Mouse (Mus musculus) neural tube, embryonic 12.5 days (tissue): ENCODE measurements around the gene Fgf2. TPM values are rescaled to one million over a fixed set of nuclear protein-coding genes. Genes with fewer than 3 reads are reported as not detected.
A peak's percentile ranks its signal among the peaks of the same experiment; 100 is the strongest.

Source experiments
- ATAC-seq: fragments of 200-750 bp; cut with Nextera tagmentation; 2 replicates; pipeline ENCODE4 v1.8.0; 2017; ENCODE audit warnings: low read depth, mild to moderate bottlenecking, moderate TSS enrichment, moderate library complexity; ENCODE audit not compliant: low FRiP score
- H3K27ac ChIP-seq: fragments of 300-500 bp; sonication (generic); 2 replicates; pipeline ENCODE4 v1.5.1; 2016
- H3K27me3 ChIP-seq: fragments of 300-500 bp; sonication (generic); replicated peaks from 2 replicates; pipeline ENCODE4 v1.6.1; 2016; ENCODE audit warnings: mild to moderate bottlenecking
- H3K36me3 ChIP-seq: fragments of 300-500 bp; sonication (generic); 2 replicates; pipeline ENCODE4 v1.6.1; 2016; ENCODE audit warnings: mild to moderate bottlenecking
- H3K4me1 ChIP-seq: fragments of 300-500 bp; sonication (generic); 2 replicates; pipeline ENCODE4 v1.6.1; 2016
- H3K4me2 ChIP-seq: fragments of 300-500 bp; sonication (generic); replicated peaks from 2 replicates; pipeline ENCODE4 v1.6.1; 2016; ENCODE audit warnings: mild to moderate bottlenecking
- H3K4me3 ChIP-seq: fragments of 300-500 bp; sonication (generic); 2 replicates; pipeline ENCODE4 v1.5.1; 2016
- H3K9ac ChIP-seq: fragments of 300-500 bp; sonication (generic); 2 replicates; pipeline ENCODE4 v1.6.1; 2016; ENCODE audit warnings: mild to moderate bottlenecking
- H3K9me3 ChIP-seq: fragments of 300-500 bp; sonication (generic); 2 replicates; pipeline ENCODE4 v1.6.1; 2016; ENCODE audit warnings: mild to moderate bottlenecking
- WGBS: fragments of 180-500 bp; shearing (Covaris S2); methylation state at CpG from one replicate; pipeline ENCODE4 v1.1.7; 2016; 5-methylcytosine and 5-hydroxymethylcytosine counted together
- polyA plus RNA-seq: library from polyadenylated mRNA; unstranded; fragments of >200 nt; fragmentation: Nextera tagmentation; extraction: Ambion mirVana; gene quantifications from 2 replicates; pipeline ENCODE4 v1.2.1, GENCODE M21; 2016

The Fgf2 gene
- polyA plus RNA-seq, result 0.39 and 0.46 TPM in 2 replicates

DNA sequence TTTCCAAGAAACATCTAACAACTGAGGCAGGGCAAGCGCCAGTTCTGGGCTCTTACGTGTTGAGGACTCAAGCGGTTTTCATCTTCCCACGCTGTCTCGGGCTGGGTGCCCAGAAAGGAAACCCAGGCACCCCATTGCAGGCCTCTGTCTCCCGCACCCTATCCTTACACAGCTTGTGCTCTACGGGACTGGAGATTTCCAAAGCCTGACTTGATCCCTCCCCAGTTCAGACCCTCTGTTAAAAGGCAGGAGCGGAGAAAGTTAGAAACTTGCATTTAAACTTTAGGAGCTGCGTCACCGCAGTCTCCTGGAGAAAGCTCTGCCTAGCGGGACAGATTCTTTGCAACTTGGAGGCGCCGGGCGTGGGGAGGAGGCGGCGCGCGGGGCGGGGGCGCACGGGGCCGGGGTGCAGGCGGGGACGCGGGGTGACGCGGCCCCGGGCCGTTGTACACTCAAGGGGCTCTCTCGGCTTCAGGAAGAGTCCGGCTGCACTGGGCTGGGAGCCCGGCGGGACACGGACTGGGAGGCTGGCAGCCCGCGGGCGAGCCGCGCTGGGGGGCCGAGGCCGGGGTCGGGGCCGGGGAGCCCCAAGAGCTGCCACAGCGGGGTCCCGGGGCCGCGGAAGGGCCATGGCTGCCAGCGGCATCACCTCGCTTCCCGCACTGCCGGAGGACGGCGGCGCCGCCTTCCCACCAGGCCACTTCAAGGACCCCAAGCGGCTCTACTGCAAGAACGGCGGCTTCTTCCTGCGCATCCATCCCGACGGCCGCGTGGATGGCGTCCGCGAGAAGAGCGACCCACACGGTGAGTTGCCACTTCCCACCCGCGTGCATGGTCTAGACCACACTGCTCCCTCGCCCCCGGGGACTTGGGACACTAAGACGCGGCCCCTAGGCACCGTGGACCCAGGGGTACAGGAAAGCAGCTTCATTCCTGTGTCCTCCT is at the start of gene Fgf2:
Gene Fgf2, plus strand, starts transcription at position 126 of the 945 bp plus-strand sequence.
- H3K4me1 ChIP-seq, result peaks cover 5% of the 10 kb centered on the region; the same call in 1 of the 2 replicates
- H3K9me3 ChIP-seq, result no peaks in the 10 kb centered on the region
- under 1% methylated on average over 75 of the region's 75 CpGs for WGBS
- ATAC-seq, result peak; percentile 84
- peak within 1 kb of the TSS; percentile 100 for H3K4me2 ChIP-seq
- peaks cover 32% of the 10 kb centered on the region for H3K27me3 ChIP-seq
- peak within 1 kb of the TSS; percentile 69 for H3K4me3 ChIP-seq
- peak within 1 kb of the TSS; percentile 75 for H3K9ac ChIP-seq
- H3K36me3 ChIP-seq, result no peaks in the 10 kb centered on the region
- no peak within 1 kb of the TSS for H3K27ac ChIP-seq

DNA sequence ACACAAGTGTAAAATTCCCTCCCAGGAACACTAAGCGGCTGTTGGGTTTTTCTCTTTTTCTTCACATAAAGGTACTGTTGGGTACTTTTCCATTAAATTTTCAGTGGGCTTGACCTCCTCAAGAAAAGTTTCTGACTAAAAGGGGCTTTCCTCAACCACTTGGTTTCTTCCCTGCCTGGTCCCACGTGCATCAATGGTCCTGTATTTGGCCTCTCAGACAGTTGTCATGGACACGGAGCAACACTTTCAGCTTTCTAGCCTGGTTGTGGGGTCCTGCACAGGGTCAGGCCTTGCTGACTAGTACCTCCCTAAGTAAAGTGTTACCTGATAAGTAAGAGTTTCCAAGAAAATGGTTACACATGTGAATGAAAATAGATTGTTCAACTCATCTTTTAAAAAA is 48.7 kb upstream of the Fgf2 start:
- H3K4me3 ChIP-seq, result no peak overlapping the region
- WGBS, result 77% methylated on average over 3 of the region's 3 CpGs
- no peaks in the 10 kb centered on the region for H3K9me3 ChIP-seq
- H3K4me1 ChIP-seq, result no peaks in the 10 kb centered on the region
- no peak overlapping the region for H3K27ac ChIP-seq
- no peak overlapping the region for H3K4me2 ChIP-seq
- no peaks in the 10 kb centered on the region for H3K36me3 ChIP-seq
- no peak for ATAC-seq
- H3K9ac ChIP-seq, result no peak overlapping the region
- no peaks in the 10 kb centered on the region for H3K27me3 ChIP-seq

DNA sequence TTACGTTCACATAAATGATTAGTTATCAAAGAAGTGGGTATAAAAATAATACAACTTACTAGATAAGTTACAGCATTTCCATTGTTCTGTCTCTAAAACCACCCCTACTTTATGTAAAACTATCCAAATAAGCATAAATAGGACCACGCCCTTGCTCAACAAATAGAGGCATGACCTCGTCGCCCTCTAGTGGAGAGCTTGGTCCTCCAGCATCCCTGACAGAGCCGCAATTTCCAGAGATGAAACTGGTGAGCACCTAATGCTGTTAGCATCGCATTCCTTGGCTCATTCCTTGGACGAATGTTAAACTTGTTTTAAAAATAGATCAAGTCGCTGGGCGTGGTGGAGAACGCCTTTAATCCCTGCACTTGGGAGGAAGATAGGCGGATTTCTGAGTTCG is 45.5 kb upstream of the Fgf2 start:
- no peaks in the 10 kb centered on the region for H3K4me1 ChIP-seq
- H3K36me3 ChIP-seq, result no peaks in the 10 kb centered on the region
- no peak for ATAC-seq
- H3K9me3 ChIP-seq, result no peaks in the 10 kb centered on the region
- H3K4me2 ChIP-seq, result no peak overlapping the region
- no peaks in the 10 kb centered on the region for H3K27me3 ChIP-seq
- WGBS, result 43% methylated on average over 12 of the region's 12 CpGs
- H3K9ac ChIP-seq, result no peak overlapping the region
- no peak overlapping the region for H3K27ac ChIP-seq
- H3K4me3 ChIP-seq, result no peak overlapping the region

DNA sequence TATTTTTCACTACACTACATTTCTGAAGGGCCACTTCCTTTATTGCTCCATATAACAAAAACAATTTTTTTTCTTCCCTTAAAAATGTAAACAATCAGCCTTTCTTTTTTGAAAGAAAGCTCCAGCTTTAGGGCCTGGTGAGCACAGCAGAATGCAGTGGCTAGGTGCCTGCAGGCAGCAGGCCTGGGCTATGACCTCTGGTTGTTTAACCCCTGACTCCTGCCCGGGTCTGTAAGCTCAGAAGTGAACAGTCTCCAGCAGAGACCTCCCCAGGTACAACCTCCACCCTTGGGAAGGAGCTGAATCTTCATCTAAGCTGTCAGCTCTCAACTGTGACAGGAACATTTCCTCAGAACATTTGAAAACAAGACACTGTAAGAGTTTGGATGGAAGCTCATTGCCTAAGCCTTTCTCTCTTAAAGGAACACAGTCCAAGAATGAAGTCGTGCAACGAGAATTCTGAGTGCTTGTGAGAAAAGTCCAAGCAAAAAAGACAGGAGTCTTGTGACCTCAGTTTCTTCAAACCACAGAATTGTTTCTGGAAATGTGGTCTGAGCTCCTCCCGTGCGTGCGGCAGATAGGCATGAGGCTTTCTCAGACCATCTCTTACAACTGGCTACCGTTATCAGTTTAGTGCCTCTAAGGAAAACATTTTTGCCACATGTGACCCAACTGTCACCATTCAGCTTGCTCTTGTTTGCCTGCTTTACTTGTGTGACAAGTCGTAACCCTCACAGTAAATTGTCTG is 44.6 kb upstream of the Fgf2 start:
- 78% methylated on average over 8 of the region's 8 CpGs for WGBS
- ATAC-seq, result no peak
- no peaks in the 10 kb centered on the region for H3K36me3 ChIP-seq
- no peaks in the 10 kb centered on the region for H3K9me3 ChIP-seq
- no peak overlapping the region for H3K4me3 ChIP-seq
- no peaks in the 10 kb centered on the region for H3K27me3 ChIP-seq
- H3K4me2 ChIP-seq, result no peak overlapping the region
- no peak overlapping the region for H3K27ac ChIP-seq
- H3K4me1 ChIP-seq, result no peaks in the 10 kb centered on the region
- H3K9ac ChIP-seq, result no peak overlapping the region

DNA sequence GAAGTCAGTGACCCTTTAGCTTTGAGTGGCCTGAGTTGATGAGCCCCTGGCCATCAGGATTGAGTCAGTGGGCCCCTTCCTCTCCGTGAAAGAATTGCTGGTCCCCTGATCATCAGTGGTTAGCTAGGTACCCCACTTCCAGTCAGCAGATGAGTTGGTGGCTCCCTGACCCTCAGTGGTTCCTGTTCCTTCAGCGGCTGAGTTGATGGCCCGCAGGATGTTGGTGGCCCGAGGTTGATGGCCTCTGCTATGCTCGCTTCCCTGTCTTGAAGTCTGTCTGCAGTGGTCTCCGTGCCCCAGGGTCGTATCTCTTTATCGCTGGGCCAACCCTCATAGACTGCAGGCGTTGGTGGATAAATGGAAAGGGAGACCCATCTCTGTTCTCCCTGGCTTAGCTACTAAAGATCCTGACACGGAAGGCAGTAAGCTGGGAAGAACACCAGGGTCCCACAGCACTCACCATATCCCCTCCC is 36.2 kb upstream of the Fgf2 start:
- Histone ChIP-seq H3K36me3 (no peaks in the 10 kb centered on the region), H3K9me3 (no peaks in the 10 kb centered on the region), H3K9ac (peak overlapping the region; percentile 84), H3K4me1 (0 out of 2 replicates have a peak, but pooled peaks cover 8% of the 10 kb centered on the region), H3K27me3 (no peaks in the 10 kb centered on the region), H3K4me2 (peak overlapping the region; percentile 69), H3K27ac (no peak overlapping the region), H3K4me3 (peak overlapping the region; percentile 85)
- ATAC-seq, result no peak; the same call in 1 of the 2 replicates
- WGBS, result 4% methylated on average over 10 of the region's 10 CpGs

DNA sequence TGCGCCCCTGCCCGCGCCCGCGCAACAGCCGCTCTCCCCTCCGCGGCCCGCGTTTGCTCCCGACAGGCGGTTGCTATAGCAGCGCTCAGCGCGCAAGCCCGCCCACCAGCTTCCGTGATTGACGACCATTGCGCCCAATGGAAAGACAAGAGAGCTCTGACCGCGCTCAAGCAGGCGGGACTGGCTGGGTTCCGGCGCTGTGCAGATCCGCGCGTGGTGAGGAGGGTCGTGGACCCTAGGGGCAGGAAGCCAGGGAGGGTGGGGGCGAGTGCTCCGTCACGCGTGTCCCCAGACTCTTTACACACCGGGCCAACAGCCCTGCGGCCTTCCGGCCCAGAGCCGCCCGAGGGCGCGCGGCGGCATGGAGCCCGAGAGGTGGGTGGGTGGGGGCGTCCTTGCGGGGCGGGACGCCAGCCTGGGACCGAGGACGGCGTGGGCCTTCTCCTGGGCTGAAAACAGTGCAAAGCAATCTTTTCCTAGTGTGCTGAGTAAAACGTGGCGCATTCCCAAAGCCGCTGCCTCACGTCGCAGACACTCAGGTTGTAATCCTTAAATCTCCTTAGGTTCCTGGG is 35.7 kb upstream of the Fgf2 start, which contains the start of the genes Bbs12 and Cetn4:
Gene Bbs12, plus strand, starts transcription at position 185 of the 572 bp plus-strand sequence.
Gene Cetn4, minus strand, starts transcription at position 339 of the 572 bp plus-strand sequence.
- Histone ChIP-seq H3K4me1 (0 out of 2 replicates have a peak, but pooled peaks cover 8% of the 10 kb centered on the region), H3K27ac (peak within 1 kb of the TSS; percentile 50; the same call in 1 of the 2 replicates), H3K4me2 (peak within 1 kb of the TSS; percentile 69), H3K27me3 (no peaks in the 10 kb centered on the region), H3K4me3 (peak within 1 kb of the TSS; percentile 85), H3K9ac (peak within 1 kb of the TSS; percentile 84), H3K36me3 (no peaks in the 10 kb centered on the region), H3K9me3 (no peaks in the 10 kb centered on the region)
- WGBS, result under 1% methylated on average over 54 of the region's 54 CpGs
- ATAC-seq, result peak; percentile 100

DNA sequence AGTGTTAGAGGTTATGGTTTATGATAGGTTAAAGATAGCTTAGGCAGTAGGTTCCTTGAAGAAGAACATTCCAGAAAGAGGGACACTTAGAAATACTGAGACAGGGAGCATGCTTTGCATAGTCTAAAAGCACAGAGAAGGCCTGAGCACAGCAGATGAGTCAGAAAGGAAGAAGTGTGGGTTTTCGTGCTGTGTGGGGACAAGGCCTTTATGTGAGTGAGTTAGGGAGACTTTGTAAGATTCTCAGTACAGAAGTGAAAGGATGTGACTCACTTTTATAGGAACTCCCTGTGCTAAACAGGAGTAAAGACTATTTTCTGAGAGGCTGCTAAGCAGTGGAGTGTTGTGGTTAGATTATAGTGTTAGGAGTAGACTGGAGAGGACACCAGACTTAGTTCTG is 34.8 kb upstream of the Fgf2 start:
- ATAC-seq, result no peak
- Histone ChIP-seq H3K27ac (no peak overlapping the region), H3K36me3 (no peaks in the 10 kb centered on the region), H3K9ac (no peak overlapping the region), H3K9me3 (no peaks in the 10 kb centered on the region), H3K4me1 (0 out of 2 replicates have a peak, but pooled peaks cover 8% of the 10 kb centered on the region), H3K27me3 (no peaks in the 10 kb centered on the region), H3K4me2 (peak overlapping the region; percentile 69), H3K4me3 (no peak overlapping the region)
- WGBS, result 34% methylated on average over 1 of the region's 1 CpGs

DNA sequence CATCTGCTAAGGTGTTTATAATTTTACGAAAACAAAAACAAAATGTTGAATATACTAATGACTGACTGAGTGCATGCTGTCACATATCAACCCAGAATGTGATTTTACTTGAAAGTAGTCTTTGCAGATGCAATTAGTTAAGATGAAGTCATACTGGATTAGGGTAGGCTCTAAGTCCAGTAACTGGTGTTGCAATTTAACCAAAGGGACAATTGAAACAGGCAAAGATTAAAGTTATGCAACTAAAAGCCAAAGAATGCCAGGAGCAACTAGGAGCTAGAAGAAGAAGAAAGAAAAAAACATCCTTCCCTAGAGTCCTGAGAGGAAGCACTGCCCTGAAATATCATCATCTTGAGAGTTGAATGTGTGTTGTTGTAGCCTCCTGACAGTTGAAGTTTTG is 31.9 kb upstream of the Fgf2 start:
- Histone ChIP-seq H3K4me3 (no peak overlapping the region), H3K9me3 (no peaks in the 10 kb centered on the region), H3K4me2 (no peak overlapping the region), H3K27me3 (no peaks in the 10 kb centered on the region), H3K9ac (no peak overlapping the region), H3K4me1 (0 out of 2 replicates have a peak, but pooled peaks cover 8% of the 10 kb centered on the region), H3K36me3 (no peaks in the 10 kb centered on the region), H3K27ac (no peak overlapping the region)
- WGBS, result 95% methylated on average over 1 of the region's 1 CpGs
- no peak for ATAC-seq

DNA sequence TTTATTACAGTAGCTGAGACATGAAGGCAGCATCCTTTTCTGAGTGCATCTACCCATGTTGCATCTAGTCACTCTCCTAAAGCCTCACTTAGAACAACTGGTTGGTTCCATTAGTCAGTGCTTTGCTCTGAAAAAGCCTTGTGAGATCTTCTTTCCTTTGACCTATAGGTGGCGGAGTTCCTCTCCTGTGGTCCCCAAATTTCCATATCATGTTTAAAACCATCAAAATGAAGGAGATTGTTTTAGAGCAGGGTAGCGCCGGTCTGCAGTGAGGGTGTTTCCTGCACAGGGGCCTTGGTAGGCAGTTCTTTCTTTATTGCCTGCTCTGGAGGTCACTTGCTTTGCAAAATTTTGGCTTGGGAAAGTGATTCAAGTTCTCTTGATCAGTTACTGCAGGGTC is 23.8 kb upstream of the Fgf2 start:
- no peaks in the 10 kb centered on the region for H3K27me3 ChIP-seq
- no peak overlapping the region for H3K9ac ChIP-seq
- H3K4me3 ChIP-seq, result no peak overlapping the region
- H3K27ac ChIP-seq, result no peak overlapping the region
- H3K9me3 ChIP-seq, result no peaks in the 10 kb centered on the region
- WGBS, result 43% methylated on average over 3 of the region's 3 CpGs
- ATAC-seq, result no peak
- H3K4me1 ChIP-seq, result no peaks in the 10 kb centered on the region
- no peak overlapping the region for H3K4me2 ChIP-seq
- no peaks in the 10 kb centered on the region for H3K36me3 ChIP-seq

DNA sequence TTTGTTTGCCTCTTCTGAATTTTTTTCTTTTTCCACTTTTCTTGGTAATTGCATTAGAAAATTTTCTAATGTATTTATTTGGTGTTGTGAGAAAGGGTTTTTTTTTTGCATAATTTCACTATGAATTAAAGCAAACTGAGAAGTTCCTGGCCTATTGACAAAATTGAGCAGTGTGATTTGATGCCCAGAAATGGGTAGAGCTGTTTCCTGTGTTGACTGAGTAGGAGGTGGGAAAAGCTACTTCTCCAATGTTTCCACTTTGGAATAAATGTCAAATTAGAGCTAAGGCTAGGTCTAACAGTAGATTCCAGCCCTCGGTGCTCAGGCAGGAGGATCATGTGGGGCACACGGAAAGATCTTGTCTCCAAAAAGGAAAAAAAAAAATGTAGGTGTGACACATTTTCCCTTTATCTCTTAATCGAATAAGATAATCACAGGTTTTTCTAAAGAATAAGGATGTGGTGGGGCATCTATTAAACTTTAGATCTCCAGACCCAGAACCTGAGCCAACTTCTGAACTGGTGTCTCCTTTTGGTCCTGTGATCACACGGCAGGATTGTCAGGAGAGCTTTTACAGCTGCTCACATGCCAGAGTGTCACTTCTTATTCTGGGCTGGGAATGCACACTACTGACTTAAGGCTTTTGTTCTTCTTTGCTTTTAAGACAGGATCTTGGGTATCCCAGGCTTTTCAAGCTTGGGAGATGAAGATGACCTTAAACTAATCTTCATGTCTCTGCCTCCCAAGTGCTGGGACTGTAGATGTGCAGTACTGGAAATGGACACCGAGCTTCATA is 22.6 kb upstream of the Fgf2 start:
- no peak overlapping the region for H3K27ac ChIP-seq
- H3K36me3 ChIP-seq, result no peaks in the 10 kb centered on the region
- H3K9me3 ChIP-seq, result no peaks in the 10 kb centered on the region
- 87% methylated on average over 5 of the region's 5 CpGs for WGBS
- ATAC-seq, result no peak
- no peak overlapping the region for H3K4me2 ChIP-seq
- no peak overlapping the region for H3K4me3 ChIP-seq
- no peak overlapping the region for H3K9ac ChIP-seq
- no peaks in the 10 kb centered on the region for H3K27me3 ChIP-seq
- no peaks in the 10 kb centered on the region for H3K4me1 ChIP-seq

DNA sequence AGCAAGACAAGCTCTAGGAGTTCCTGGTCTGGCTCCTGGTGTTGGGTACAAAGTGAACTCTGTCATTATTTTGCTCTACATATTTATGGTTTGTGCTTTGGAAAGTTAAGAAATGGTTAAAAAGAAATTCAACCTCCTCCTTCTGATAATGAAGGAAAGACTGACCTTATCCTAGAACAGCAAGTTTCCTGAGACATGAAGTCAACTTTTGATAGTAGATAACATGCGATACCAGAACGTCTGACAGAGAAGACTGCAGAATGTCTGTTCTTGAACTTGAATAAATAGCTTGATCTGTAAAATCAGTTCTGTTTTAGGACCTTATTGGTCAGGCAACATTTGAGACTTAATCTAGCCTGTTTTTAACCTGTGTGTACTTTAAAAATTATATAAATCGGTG is 21.5 kb upstream of the Fgf2 start:
- H3K9ac ChIP-seq, result no peak overlapping the region

More for the DNA sequence above, 21.5 kb upstream of the Fgf2 start:
- Histone ChIP-seq H3K27ac (no peak overlapping the region), H3K4me1 (no peaks in the 10 kb centered on the region), H3K4me3 (no peak overlapping the region), H3K4me2 (no peak overlapping the region), H3K27me3 (no peaks in the 10 kb centered on the region), H3K36me3 (no peaks in the 10 kb centered on the region), H3K9me3 (no peaks in the 10 kb centered on the region)
- 93% methylated on average over 3 of the region's 3 CpGs for WGBS
- no peak for ATAC-seq
